ENCODE assay signal across 9 mouse cellular contexts in genomic region chr5:116389856-116390542, GRCm38 (mm10). TPM values are rescaled to one million over a fixed set of nuclear protein-coding genes. Genes with fewer than 3 reads are reported as not detected.
DNase-seq lines count a peak whose midpoint lies in the region; ATAC-seq and TF ChIP-seq lines count a peak whose summit lies in the region.
"Had no signal": no experiment of that assay in that cellular context is flagged by ENCODE, and none has a peak within 500 bp of the region (broad histone marks: within the 10 kb centered on the region; RNA-seq: fewer than 3 reads in every experiment).

No protein-coding gene starts in this region.

- no peak for TF ChIP-seq CTCF in intestine, postnatal 0 days (IDR thresholded peaks at IDR 0.05; ENCODE audit: low read depth)
- no peak for TF ChIP-seq CTCF in midbrain, postnatal 0 days (IDR thresholded peaks at IDR 0.05)

- H3K36me3 ChIP-seq in intestine, embryonic 16.5 days (ENCODE audit: control insufficient read depth, insufficient read depth, low read length), result no peaks in the 10 kb centered on the region
- H3K36me3 ChIP-seq in intestine, postnatal 0 days (ENCODE audit: control insufficient read depth, insufficient read depth), result no peaks in the 10 kb centered on the region
- no peaks in the 10 kb centered on the region for H3K36me3 ChIP-seq in heart, embryonic 11.5 days (ENCODE audit: control insufficient read depth, insufficient read depth, low read length)
- no peaks in the 10 kb centered on the region for H3K36me3 ChIP-seq in midbrain, postnatal 0 days (ENCODE audit: insufficient read depth, low read length)

- H3K4me3 ChIP-seq in intestine, embryonic 16.5 days (ENCODE audit: low read length), result no peak overlapping the region
- H3K4me3 ChIP-seq in intestine, postnatal 0 days (ENCODE audit: low read depth, low read length), result no peak overlapping the region
- H3K4me3 ChIP-seq in heart, embryonic 11.5 days (ENCODE audit: low read depth, low read length), result no peak overlapping the region
- H3K4me3 ChIP-seq in midbrain, postnatal 0 days (ENCODE audit: low read depth, low read length), result no peak overlapping the region
- H3K4me3 ChIP-seq: megakaryocyte, embryonic 14.5 days had no signal

- H3K4me1 ChIP-seq in intestine, embryonic 16.5 days (ENCODE audit: control insufficient read depth, insufficient read depth, low read length), result no peaks in the 10 kb centered on the region
- no peaks in the 10 kb centered on the region for H3K4me1 ChIP-seq in intestine, postnatal 0 days (replicated peaks; ENCODE audit: control insufficient read depth, insufficient read depth, low read length)
- H3K4me1 ChIP-seq in heart, embryonic 11.5 days (ENCODE audit: control insufficient read depth, insufficient read depth, low read length), result peaks cover 6% of the 10 kb centered on the region; the same call in 1 of the 2 replicates
- H3K4me1 ChIP-seq in midbrain, postnatal 0 days (ENCODE audit: insufficient read depth, low read length), result peaks cover 11% of the 10 kb centered on the region; the same call in 1 of the 2 replicates
- H3K4me1 ChIP-seq: megakaryocyte, embryonic 14.5 days had no signal

- peak; percentile 48 for ATAC-seq in intestine, embryonic 16.5 days
- ATAC-seq in intestine, postnatal 0 days, result no peak
- peak; percentile 35; the same call in 1 of the 2 replicates for ATAC-seq in heart, embryonic 11.5 days (replicated peaks; ENCODE audit: insufficient number of reproducible peaks, low FRiP score, low TSS enrichment)
- ATAC-seq in midbrain, postnatal 0 days (ENCODE audit: low FRiP score), result peak; percentile 77

- WGBS in intestine, embryonic 16.5 days, result 63% methylated on average over 15 of the region's 15 CpGs
- 55% methylated on average over 15 of the region's 15 CpGs for WGBS in intestine, postnatal 0 days
- WGBS in heart, embryonic 11.5 days (ENCODE audit: insufficient replicate concordance), result 52% methylated on average over 15 of the region's 15 CpGs
- WGBS in midbrain, postnatal 0 days, result 24% methylated on average over 15 of the region's 15 CpGs

- H3K4me2 ChIP-seq in intestine, embryonic 16.5 days (ENCODE audit: low read depth, low read length), result no peak overlapping the region
- no peak overlapping the region for H3K4me2 ChIP-seq in intestine, postnatal 0 days (replicated peaks; ENCODE audit: low read depth)
- H3K4me2 ChIP-seq in heart, embryonic 11.5 days, result no peak overlapping the region
- H3K4me2 ChIP-seq in midbrain, postnatal 0 days (ENCODE audit: low read depth, low read length, poor library complexity, severe bottlenecking), result peak overlapping the region; percentile 22; the same call in 1 of the 2 replicates

- peak; percentile 84 for DNase-seq in brain, adult 2 months (ENCODE audit: low read depth, low spot score)
- peak; percentile 26 to 40 for DNase-seq in layer of hippocampus, adult 8-10 months (ENCODE audit: low spot score in 2 of 2)
- DNase-seq in midbrain, postnatal 0 days (ENCODE audit: low spot score), result peak; percentile 82
- DNase-seq in embryo, embryonic 11 days, result no peak
- no peak for DNase-seq in embryo, embryonic 10 days (ENCODE audit: low spot score)

- H3K27ac ChIP-seq in intestine, embryonic 16.5 days (ENCODE audit: low read length), result no peak overlapping the region
- H3K27ac ChIP-seq in intestine, postnatal 0 days (ENCODE audit: low read depth, low read length), result no peak overlapping the region
- H3K27ac ChIP-seq in heart, embryonic 11.5 days (ENCODE audit: low read depth, low read length), result no peak overlapping the region
- H3K27ac ChIP-seq in midbrain, postnatal 0 days (ENCODE audit: low read depth, low read length), result peak overlapping the region; percentile 39; the same call in 1 of the 2 replicates

- H3K9ac ChIP-seq in intestine, embryonic 16.5 days (ENCODE audit: low read depth, low read length), result no peak overlapping the region
- H3K9ac ChIP-seq in intestine, postnatal 0 days (ENCODE audit: low read depth, low read length), result no peak overlapping the region
- H3K9ac ChIP-seq in heart, embryonic 11.5 days (ENCODE audit: low read depth, low read length), result no peak overlapping the region
- H3K9ac ChIP-seq in midbrain, postnatal 0 days (replicated peaks; ENCODE audit: low read length, poor library complexity, severe bottlenecking), result no peak overlapping the region

- H3K27me3 ChIP-seq in intestine, embryonic 16.5 days (replicated peaks; ENCODE audit: control insufficient read depth, insufficient read depth, low read length), result no peaks in the 10 kb centered on the region
- no peaks in the 10 kb centered on the region for H3K27me3 ChIP-seq in intestine, postnatal 0 days (replicated peaks; ENCODE audit: control insufficient read depth, insufficient read depth, low read length)
- H3K27me3 ChIP-seq in heart, embryonic 11.5 days (ENCODE audit: control insufficient read depth, insufficient read depth, low read length), result no peaks in the 10 kb centered on the region
- no peaks in the 10 kb centered on the region for H3K27me3 ChIP-seq in midbrain, postnatal 0 days (ENCODE audit: insufficient read depth, low read length)
- H3K27me3 ChIP-seq: megakaryocyte, embryonic 14.5 days had no signal

- H3K9me3 ChIP-seq in intestine, embryonic 16.5 days (ENCODE audit: control insufficient read depth, low read length), result no peaks in the 10 kb centered on the region
- H3K9me3 ChIP-seq in intestine, postnatal 0 days (ENCODE audit: control insufficient read depth), result no peaks in the 10 kb centered on the region
- H3K9me3 ChIP-seq in heart, embryonic 11.5 days (replicated peaks; ENCODE audit: control insufficient read depth, low read length), result no peaks in the 10 kb centered on the region
- H3K9me3 ChIP-seq in midbrain, postnatal 0 days (ENCODE audit: low read length), result no peaks in the 10 kb centered on the region

RNA-seq across cellular contexts. Expression of gene Hspb8, which starts 32.7 kb away (rescaled TPM):
- 11.3 and 11.8 TPM in 2 replicates for polyA plus RNA-seq in intestine, embryonic 16.5 days (2015; fragmentation: Nextera tagmentation; extraction: Ambion mirVana)
- polyA plus RNA-seq in intestine, postnatal 0 days (2015; fragmentation: Nextera tagmentation; extraction: Ambion mirVana), result 9.0 and 10.5 TPM in 2 replicates
- polyA plus RNA-seq in heart, embryonic 11.5 days (2014; fragmentation: Nextera tagmentation; extraction: Ambion mirVana), result 34.9 and 35.3 TPM in 2 replicates
- total RNA-seq in layer of hippocampus, adult 8-10 months (2022), result 10 to 100 TPM; 12.6 to 18.6 (median 14.5) TPM
- 19.4 and 19.8 TPM in 2 replicates for total RNA-seq in midbrain, postnatal 0 days (2014; rRNA removed)
- 7.5 and 8.0 TPM in 2 replicates for polyA plus RNA-seq in midbrain, postnatal 0 days (2015; fragmentation: Nextera tagmentation; extraction: Ambion mirVana)

Comparison
In these comparisons a context has a peak if more than half of its experiments do, and no peak if none do; other contexts are left out.
1. DNase-seq: peak in brain, adult 2 months (single experiment), layer of hippocampus, adult 8-10 months (2 of 2) and midbrain, postnatal 0 days (single experiment); none in embryo, embryonic 11 days (single experiment) and embryo, embryonic 10 days (single experiment).